Mouse (Mus musculus) thymus, adult 2 months (tissue): ENCODE data around the gene Cry2. TPM values are rescaled to one million over a fixed set of nuclear protein-coding genes. Genes with fewer than 3 reads are reported as not detected.
A peak's percentile ranks its signal among the peaks of the same experiment; 100 is the strongest.

Experiments used
- DNase-seq: peaks from one replicate; pipeline ENCODE4 v3.0.0; 2021
- H3K27ac ChIP-seq: fragments of 200-500 bp; 2 replicates; pipeline ENCODE4 v1.5.1; 2012; ENCODE audit warnings: low read length, control low read depth; ENCODE audit not compliant: control insufficient read depth, insufficient read depth
- H3K27me3 ChIP-seq: fragments of 200-500 bp; 2 replicates; pipeline ENCODE4 v1.6.1; 2012; ENCODE audit warnings: mild to moderate bottlenecking, low read length, moderate library complexity, mixed read lengths; ENCODE audit not compliant: control insufficient read depth, insufficient read depth
- H3K36me3 ChIP-seq: fragments of 200-500 bp; 2 replicates; pipeline ENCODE4 v1.6.1; 2012; ENCODE audit warnings: mild to moderate bottlenecking, low read length, moderate library complexity; ENCODE audit not compliant: control insufficient read depth, insufficient read depth
- H3K4me1 ChIP-seq: fragments of 200-500 bp; replicated peaks from 2 replicates; pipeline ENCODE4 v1.6.1; 2012; ENCODE audit warnings: low read length; ENCODE audit not compliant: control insufficient read depth, insufficient read depth
- H3K4me3 ChIP-seq: fragments of 200-500 bp; 2 replicates; pipeline ENCODE4 v1.5.1; 2012; ENCODE audit warnings: mild to moderate bottlenecking, low read length, control low read depth, moderate library complexity; ENCODE audit not compliant: control insufficient read depth, insufficient read depth
- CTCF ChIP-seq: fragments of 200-500 bp; IDR thresholded peaks from 2 replicates; pipeline ENCODE4 v1.5.1; 2012; ENCODE audit warnings: mild to moderate bottlenecking, control low read depth, low read length, moderate library complexity, borderline replicate concordance; ENCODE audit not compliant: control insufficient read depth, poor library complexity, insufficient read depth; ENCODE audit errors: extremely low read depth
- POLR2A ChIP-seq: fragments of 200-500 bp; IDR thresholded peaks from 2 replicates; pipeline ENCODE4 v1.6.1; 2012; ENCODE audit warnings: mild to moderate bottlenecking, low read length, control low read depth, moderate library complexity; ENCODE audit not compliant: control insufficient read depth, poor library complexity, insufficient read depth; ENCODE audit errors: extremely low read depth
- WGBS: fragments of 180-500 bp; shearing (Covaris S2); methylation state at CpG from one replicate; pipeline ENCODE4 v1.1.7; 2018; 5-methylcytosine and 5-hydroxymethylcytosine counted together
- polyA plus RNA-seq: library from polyadenylated mRNA; depleted of rRNA; stranded (reverse); fragments of >200 nt; gene quantifications from 2 replicates; pipeline ENCODE4 v1.2.3, GENCODE M21; 2012

Cry2 gene
- polyA plus RNA-seq, 1 experiment: 16.2 TPM

DNA sequence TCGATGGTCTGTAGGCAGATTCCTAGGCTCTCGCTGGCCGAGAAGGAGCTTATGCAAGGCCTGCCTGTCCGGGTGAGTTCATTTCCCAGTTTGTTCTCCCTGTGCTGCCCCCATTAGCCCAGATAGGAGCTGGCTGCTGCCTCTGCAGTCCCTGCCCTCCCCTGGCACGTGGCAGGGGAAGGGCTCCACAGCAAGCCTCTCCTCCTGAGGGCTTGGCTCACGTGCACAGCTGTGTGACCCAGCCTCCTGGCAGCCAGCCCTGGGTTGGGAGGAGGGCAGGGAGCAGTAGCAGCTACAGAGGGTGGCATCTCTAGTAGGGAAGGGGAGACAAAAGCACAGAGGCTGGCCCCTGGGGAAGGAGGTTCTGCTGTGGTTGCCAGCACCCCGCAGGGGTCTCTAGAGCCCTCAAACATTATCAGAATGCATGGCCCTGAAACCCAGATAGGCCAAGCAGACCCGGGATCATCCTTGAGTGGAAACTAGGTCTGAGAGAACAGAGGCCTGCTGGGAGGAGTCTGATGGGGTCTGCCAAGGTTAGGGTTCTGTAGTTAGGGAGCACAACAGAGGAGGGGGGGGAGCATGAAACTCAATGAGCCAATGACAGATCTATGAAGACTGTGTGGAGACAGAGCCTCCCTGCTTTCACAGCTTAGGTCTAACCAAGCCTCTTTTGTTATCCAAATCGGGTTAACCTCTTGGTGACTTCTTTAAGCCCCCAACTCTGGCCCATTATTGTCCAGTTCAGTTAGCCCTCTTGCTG, 10.0 kb downstream of the Cry2 start:
- Histone ChIP-seq H3K27ac (no peak overlapping the region), H3K4me1 (peaks cover 14% of the 10 kb centered on the region), H3K36me3 (peaks cover 23% of the 10 kb centered on the region), H3K27me3 (no peaks in the 10 kb centered on the region), H3K4me3 (no peak overlapping the region)
- no peak for TF ChIP-seq CTCF
- DNase-seq: no peak
- 68% methylated on average over 9 of the region's 9 CpGs for WGBS

DNA sequence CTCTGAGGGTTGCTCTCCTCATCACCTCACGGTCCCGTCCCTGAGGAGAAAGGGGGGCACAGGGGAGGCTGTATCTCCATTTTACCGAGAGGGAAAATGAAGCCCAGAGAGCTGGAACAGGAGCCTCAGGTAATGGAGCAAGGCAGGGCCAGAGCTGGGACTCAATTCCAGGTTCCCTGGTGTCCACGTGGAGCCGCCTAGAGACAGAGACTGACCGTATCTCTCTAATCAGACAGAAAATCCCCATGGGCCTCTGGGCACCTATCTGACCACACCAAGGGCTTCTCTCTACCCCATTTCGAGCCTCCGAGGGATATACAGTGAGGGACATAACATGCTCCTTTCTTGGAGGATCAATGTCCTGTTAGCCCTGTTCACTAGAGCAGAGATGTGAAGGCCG, 10.7 kb downstream of the Cry2 start:
- H3K4me3 ChIP-seq: no peak overlapping the region
- H3K4me1 ChIP-seq: peaks cover 14% of the 10 kb centered on the region
- TF ChIP-seq CTCF (no peak), POLR2A (no peak)
- peaks cover 23% of the 10 kb centered on the region for H3K36me3 ChIP-seq
- no peak overlapping the region for H3K27ac ChIP-seq
- 93% methylated on average over 9 of the region's 9 CpGs for WGBS
- no peaks in the 10 kb centered on the region for H3K27me3 ChIP-seq
- no peak for DNase-seq

DNA sequence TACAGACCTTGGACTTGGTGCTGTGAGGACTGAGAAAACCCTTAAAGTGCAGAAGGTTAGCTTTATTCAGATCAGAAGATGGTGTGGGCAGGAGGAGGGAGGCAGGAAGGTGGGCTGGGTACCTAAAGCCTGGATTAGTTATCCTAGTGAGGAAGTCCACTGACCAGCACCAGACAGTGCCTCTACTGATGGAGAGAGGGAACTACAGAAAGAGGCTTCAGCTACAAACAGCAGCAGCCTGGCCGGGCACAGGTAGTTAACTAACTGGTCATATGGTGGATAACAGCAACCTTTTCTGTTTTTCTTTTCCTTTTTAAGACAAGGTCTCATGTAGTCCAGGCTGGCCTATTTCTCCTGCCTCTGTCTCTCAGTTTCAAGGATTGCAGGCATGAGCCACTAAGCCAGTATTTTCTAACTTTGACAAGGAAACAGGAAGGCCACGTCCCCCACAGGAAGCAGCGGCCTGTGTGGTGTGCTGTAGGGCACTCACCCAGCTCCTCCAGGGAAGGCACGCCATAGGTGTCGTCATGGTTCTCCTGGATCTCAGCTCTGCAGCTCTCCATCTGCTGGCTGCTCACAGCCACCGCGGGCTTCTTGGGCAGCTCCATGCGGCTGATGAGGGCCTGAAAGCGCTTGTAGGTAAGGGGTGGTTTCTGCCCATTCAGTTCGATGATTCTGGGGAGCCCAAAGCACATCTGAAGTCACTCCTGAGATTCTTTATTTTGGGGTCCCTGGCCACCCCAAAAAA, 11.3 kb downstream of the Cry2 start:
- peak; percentile 8 for DNase-seq
- TF ChIP-seq CTCF: no peak
- peaks cover 23% of the 10 kb centered on the region for H3K36me3 ChIP-seq
- WGBS: 26% methylated on average over 10 of the region's 10 CpGs
- no peak overlapping the region for H3K4me3 ChIP-seq
- H3K27ac ChIP-seq: peak overlapping the region; percentile 33; the same call in 1 of the 2 replicates
- no peaks in the 10 kb centered on the region for H3K27me3 ChIP-seq
- peaks cover 14% of the 10 kb centered on the region for H3K4me1 ChIP-seq

DNA sequence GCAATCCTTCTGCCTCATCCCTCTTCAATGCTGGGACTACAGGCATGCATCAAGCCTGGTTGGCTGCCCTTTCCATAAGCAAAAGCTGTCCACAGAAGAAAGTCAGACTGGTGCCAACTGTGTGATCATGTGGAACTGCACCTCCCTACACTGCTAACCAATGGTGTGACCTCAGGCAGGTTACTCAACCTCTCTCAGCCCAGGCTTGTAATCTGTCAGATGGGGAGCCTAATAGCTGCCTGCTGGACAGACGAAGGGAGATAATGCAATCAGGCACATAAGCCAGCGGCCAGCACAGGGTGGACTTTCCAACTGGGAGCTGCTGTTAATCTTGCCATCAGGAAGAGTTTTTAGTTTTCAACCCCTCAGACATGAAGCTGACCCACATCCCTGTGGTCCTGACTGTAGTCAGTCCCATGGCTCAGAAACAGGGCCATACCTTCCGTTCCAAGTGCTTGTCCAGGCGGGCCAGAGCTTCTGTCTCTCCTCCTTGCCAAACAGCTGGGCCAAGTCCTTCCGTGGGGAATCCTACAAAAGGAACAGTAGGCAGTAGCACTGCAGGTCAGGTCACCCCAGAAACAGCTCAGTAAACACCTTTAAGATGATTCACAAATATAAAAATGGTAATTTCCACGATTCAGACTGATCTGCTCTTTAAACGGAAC, 12.0 kb downstream of the Cry2 start:
- 92% methylated on average over 7 of the region's 7 CpGs for WGBS
- DNase-seq: no peak
- no peak for TF ChIP-seq CTCF
- H3K27ac ChIP-seq: 0 out of 2 replicates have a peak overlapping the region, but pooled peaks have one; percentile 13
- H3K4me3 ChIP-seq: no peak overlapping the region
- peaks cover 23% of the 10 kb centered on the region for H3K36me3 ChIP-seq
- peaks cover 14% of the 10 kb centered on the region for H3K4me1 ChIP-seq
- H3K27me3 ChIP-seq: no peaks in the 10 kb centered on the region

DNA sequence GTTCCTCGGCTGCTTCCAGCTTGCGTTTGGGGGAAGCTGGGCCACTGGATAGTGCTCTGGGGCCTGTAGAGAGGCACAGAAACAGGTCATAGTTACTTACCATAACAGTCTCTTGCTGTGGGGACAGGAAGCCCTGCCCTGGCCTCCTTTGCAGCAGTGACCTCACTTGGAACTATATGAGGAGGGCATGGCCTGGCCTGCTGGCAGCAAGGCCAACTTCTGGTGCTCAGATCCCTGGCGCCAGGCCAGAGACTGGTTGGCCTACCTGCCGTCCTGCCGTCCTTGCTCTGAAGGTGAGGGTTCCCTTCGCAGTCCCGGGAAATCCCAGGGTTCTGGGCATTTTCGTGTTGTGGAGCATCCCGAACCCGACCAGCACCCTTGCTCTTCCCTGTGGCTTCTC, 22.1 kb downstream of the Cry2 start:
- WGBS: 96% methylated on average over 10 of the region's 10 CpGs
- Histone ChIP-seq H3K27ac (no peak overlapping the region), H3K4me3 (no peak overlapping the region), H3K27me3 (no peaks in the 10 kb centered on the region), H3K36me3 (peaks cover 24% of the 10 kb centered on the region), H3K4me1 (no peaks in the 10 kb centered on the region)
- DNase-seq: no peak
- TF ChIP-seq CTCF: no peak
- TF ChIP-seq POLR2A: no peak

DNA sequence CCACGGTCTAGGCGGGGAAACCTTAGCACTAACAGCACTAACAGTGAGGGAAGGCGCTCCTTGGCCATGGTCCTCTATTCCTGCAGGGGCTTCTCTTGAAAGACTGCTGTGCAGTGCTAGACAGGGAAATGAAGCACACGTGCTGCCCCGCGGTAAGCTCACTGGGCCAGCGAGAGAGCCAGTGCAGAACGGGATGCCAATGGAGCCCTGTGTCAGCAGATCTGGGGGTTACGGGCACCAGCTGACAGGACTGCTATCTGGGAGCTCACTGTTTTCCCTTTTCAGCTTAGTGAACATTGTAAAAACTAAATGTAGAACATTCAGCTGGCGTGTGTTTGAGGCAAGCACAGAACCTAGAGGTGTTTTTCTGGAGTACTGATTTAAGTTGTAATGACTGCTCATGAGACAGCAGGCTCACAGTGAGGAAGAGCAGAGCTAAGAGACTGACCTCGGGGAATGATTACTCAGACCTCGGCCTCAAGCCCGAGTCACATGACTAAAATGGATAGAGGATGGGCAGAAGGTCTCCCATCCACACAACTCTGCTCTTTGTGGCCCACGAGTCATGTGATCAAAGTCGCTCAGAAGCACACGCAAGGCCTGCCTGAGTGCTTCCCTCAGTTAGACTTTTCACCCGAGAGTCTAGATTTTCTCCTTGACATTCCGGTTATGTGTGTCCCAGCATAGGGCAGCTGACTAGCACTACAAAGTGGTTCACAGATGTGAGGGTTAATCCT, 25.4 kb downstream of the Cry2 start:
- H3K36me3 ChIP-seq: peaks cover 17% of the 10 kb centered on the region

More for the DNA sequence above, 25.4 kb downstream of the Cry2 start:
- Histone ChIP-seq H3K27me3 (no peaks in the 10 kb centered on the region), H3K4me1 (no peaks in the 10 kb centered on the region), H3K4me3 (no peak overlapping the region), H3K27ac (no peak overlapping the region)
- DNase-seq: no peak
- 97% methylated on average over 18 of the region's 18 CpGs for WGBS
- TF ChIP-seq POLR2A (no peak), CTCF (no peak)
